Mouse (Mus musculus): ENCODE measurements around the gene Cmip.

The Cmip gene

GRCm38 (mm10) chr8:117322715-117323310, 65.9 kb downstream of the Cmip start:
- DNase-seq (ENCODE audit: low spot score in 2 of 2): no peak

GRCm38 (mm10) chr8:117324821-117325220, 68.0 kb downstream of the Cmip start:
- no peak for DNase-seq (ENCODE audit: low spot score in 2 of 2)

GRCm38 (mm10) chr8:117326735-117327134, 69.9 kb downstream of the Cmip start:
- no peak for DNase-seq (ENCODE audit: low spot score in 2 of 2)

GRCm38 (mm10) chr8:117327385-117327837, 70.5 kb downstream of the Cmip start:
- DNase-seq (ENCODE audit: low spot score in 2 of 2): no peak

GRCm38 (mm10) chr8:117328758-117329157, 71.9 kb downstream of the Cmip start:
- DNase-seq (ENCODE audit: low spot score in 2 of 2): no peak

- DNase-seq (ENCODE audit: low spot score in 2 of 2): no peak
Observed at GRCm38 (mm10) chr8:117329167-117329566, 72.3 kb downstream of the Cmip start.

- DNase-seq (ENCODE audit: low spot score in 2 of 2): no peak
Observed at GRCm38 (mm10) chr8:117329903-117330302, 73.0 kb downstream of the Cmip start.

- DNase-seq (ENCODE audit: low spot score in 2 of 2): no peak
Observed at GRCm38 (mm10) chr8:117332229-117333010, 75.6 kb downstream of the Cmip start.

GRCm38 (mm10) chr8:117333619-117334018, 76.8 kb downstream of the Cmip start:
- DNase-seq (ENCODE audit: low spot score in 2 of 2): no peak

GRCm38 (mm10) chr8:117334058-117334747, 77.3 kb downstream of the Cmip start:
- no peak for DNase-seq (ENCODE audit: low spot score in 2 of 2)

- no peak for DNase-seq (ENCODE audit: low spot score in 2 of 2)
Observed at GRCm38 (mm10) chr8:117334748-117335393, 78.0 kb downstream of the Cmip start.

GRCm38 (mm10) chr8:117335423-117335822, 78.6 kb downstream of the Cmip start:
- no peak for DNase-seq (ENCODE audit: low spot score in 2 of 2)

- DNase-seq (ENCODE audit: low spot score in 2 of 2): no peak
Observed at GRCm38 (mm10) chr8:117337188-117337587, 80.3 kb downstream of the Cmip start.

GRCm38 (mm10) chr8:117338678-117339077, 81.8 kb downstream of the Cmip start:
- DNase-seq (ENCODE audit: low spot score in 2 of 2): no peak

- DNase-seq (ENCODE audit: low spot score in 2 of 2): no peak
Observed at GRCm38 (mm10) chr8:117339296-117339957, 82.6 kb downstream of the Cmip start.

- peak in 1 of 2 experiments; percentile 50 for DNase-seq (ENCODE audit: low spot score in 2 of 2)
Observed at GRCm38 (mm10) chr8:117339958-117340651, 83.2 kb downstream of the Cmip start.

- DNase-seq (ENCODE audit: low spot score in 2 of 2): no peak
Observed at GRCm38 (mm10) chr8:117340800-117341199, 83.9 kb downstream of the Cmip start.

- no peak for DNase-seq (ENCODE audit: low spot score in 2 of 2)
Observed at GRCm38 (mm10) chr8:117342735-117343385, 86.0 kb downstream of the Cmip start.

- DNase-seq (ENCODE audit: low spot score in 2 of 2): no peak
Observed at GRCm38 (mm10) chr8:117343484-117343883, 86.6 kb downstream of the Cmip start.

GRCm38 (mm10) chr8:117344899-117345298, 88.0 kb downstream of the Cmip start:
- DNase-seq (ENCODE audit: low spot score in 2 of 2): no peak
